Mouse (Mus musculus) urinary bladder, postnatal 4 days (tissue): ENCODE data around the gene Galnt11.

ENCODE experiments used
- DNase-seq, 2 experiments: peaks; one replicate each; pipeline ENCODE4 v3.0.0; 2021 to 2022; ENCODE audit warnings: low spot score in 2 of 2

Galnt11 gene

GRCm38 (mm10) chr5:25252825-25253544, 31.3 kb downstream of the Galnt11 start:
- no peak for DNase-seq

- DNase-seq, result no peak
These were observed 32.8 kb downstream of the Galnt11 start for GRCm38 (mm10) chr5:25254491-25254890.

GRCm38 (mm10) chr5:25256686-25257085, 35.0 kb downstream of the Galnt11 start:
- DNase-seq, result no peak

DNA sequence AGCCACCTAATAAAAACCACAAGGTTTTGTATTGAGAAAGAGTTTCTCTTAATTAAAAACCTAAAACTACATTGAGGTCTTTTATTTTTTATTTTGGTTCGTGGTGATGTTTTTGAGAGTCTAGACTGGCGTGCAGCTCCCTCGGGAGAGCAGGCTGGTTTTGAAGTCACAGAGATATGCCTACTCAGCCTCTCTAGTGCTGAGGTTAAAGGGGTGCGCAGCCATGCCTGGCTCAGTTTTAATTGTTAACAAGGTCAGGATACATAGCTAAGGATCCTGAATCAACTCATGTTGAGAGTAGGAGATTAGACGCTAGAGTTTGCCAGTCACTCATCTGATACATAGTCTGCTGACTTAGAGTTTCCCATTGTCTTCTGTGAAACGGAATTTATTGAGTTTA, 39.7 kb downstream of the Galnt11 start:
- no peak for DNase-seq

DNA sequence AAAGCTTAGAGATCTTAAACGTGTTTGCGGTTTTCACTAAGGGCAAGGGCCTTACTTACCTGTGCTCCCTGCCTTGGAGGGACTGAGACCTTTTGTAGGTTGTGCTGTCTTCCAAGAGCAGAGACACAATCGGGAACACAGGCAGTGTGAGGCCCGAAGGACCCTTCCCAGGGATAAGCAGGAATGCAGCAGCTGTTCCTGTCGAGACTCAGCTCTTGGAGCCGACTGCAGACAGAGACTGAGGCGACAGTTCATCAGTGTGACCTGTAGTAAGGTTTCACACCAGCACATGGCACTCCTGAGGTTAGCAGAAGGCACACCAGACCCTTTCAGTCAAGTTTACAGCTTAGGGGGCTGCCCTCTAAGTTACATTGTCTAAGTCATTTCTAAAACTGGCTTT, 40.6 kb downstream of the Galnt11 start:
- DNase-seq, result no peak

DNA sequence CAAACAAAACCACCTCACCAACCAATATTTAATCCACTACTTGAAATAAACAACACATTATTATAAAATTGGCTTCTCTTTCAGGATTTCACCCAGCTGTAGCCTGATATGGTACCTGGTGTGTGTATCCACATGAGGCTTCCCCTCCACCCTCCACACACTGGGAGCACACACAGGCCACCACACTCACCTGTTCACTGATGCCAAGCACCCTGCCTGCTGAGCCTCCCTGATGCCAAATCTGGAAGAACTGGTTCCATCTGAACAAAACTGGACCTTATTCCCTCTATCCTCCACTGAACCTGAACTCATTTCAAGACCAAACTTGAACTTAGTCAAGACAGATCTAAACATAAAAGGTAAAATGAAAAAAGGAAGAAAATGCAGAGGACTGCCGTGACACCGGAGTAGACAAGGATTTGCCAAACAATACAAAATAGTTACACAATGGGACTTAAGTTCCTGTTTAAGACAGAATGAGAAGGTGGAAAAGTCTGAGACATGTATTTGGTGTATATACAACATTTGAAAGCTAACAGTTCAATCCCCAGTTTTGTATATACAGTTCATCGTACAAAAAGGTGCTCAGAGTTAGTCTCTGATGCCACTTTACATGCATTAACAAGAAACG, 46.7 kb downstream of the Galnt11 start:
- no peak for DNase-seq

DNA sequence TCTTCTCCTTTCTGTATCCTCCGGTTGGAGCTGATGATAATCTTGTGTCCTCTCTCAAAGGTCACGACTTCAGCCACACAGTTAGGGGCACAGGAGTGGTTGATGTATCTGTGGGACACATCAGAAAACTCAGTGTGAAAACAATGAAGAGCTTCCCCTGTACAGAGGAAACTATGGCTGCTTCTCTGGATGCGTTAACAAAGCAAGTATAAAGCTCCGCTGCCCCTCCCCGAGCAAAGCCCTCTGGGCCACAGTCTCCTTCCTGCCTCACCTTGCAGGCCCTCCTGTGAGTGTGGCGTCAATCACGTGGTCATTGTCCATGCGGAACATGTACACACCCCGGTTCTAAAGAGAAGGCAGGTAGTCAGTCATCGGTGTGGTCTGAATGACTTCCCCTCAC, 53.9 kb downstream of the Galnt11 start:
- no peak for DNase-seq

DNA sequence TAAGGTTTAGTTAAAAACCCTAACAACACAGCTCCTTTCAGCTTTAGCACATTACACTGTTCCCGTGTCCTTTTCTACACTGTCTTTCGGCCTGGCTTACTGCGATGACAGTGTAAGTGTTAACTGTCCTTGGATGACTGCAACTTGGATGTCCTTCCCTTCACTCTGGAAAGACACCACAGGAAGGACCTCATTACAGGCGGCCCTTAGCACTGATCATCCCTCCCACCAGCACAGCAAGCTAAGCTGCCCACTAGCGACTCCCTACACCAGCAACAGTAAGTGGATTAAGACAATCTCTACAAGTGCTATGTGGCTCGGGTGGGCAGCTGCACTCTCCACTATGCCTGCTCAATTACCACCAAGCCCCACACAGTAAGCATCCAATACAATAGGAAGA, 54.7 kb downstream of the Galnt11 start:
- DNase-seq, result no peak

DNA sequence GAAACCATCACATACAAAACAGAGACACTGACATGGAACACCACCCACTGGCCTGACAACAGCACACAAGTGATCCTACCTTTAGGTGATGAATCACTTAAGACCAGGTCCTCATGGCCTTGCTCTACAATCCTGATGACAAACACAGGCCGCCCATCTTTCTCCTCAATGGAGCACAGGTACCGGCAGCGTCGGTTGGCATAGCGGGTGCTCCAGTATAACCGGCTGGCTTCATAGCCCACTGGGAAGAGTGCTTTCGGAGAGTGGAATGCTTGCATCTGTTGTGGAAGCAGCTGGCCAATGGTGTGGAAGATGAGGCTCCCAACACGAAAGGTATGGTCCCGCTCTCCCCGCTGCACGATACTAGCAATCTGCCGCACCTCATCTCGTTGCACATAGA, 62.3 kb downstream of the Galnt11 start:
- DNase-seq, result no peak

DNA sequence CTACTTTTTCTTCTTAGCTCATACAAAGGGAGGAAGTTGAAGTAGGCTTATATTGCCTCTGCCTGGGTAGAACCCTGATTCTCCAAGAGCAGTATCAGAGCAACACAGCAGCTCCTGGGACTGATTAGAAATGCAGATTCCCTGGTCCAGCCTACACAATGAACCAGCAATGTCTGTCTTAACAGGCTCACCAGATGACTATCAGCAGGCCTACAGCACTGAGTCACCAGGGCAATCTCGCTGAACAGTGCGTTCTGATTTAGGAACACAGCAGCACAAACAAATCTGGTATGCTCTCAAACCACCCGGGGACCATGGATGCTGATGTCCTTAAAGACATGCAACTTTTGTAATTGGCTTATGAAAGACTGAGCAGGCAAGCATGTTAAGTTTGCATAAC, 75.1 kb downstream of the Galnt11 start:
- DNase-seq, result no peak

DNA sequence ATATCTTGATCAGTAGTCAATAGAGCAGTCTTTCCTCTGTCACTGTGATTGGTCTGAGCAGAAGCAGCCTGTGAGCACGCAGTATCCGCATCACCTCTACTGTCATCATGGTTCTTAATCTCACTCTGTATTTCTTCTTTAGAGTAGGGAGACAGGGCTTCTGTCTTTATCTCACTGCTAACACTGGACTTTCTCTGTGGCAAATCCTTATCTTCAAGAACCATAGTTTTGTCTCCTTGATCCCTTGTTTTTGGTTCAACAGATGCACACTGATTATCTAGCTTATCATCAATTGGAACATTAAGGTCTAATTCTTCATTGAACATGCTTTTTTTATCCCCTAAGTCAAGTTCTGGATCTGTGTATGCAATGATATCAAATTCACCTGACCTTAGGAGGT, 88.5 kb downstream of the Galnt11 start:
- no peak for DNase-seq

GRCm38 (mm10) chr5:25313881-25314280, 92.2 kb downstream of the Galnt11 start:
- DNase-seq, result no peak
